Mouse (Mus musculus): ENCODE data around the gene Srpr.

Srpr gene

DNA sequence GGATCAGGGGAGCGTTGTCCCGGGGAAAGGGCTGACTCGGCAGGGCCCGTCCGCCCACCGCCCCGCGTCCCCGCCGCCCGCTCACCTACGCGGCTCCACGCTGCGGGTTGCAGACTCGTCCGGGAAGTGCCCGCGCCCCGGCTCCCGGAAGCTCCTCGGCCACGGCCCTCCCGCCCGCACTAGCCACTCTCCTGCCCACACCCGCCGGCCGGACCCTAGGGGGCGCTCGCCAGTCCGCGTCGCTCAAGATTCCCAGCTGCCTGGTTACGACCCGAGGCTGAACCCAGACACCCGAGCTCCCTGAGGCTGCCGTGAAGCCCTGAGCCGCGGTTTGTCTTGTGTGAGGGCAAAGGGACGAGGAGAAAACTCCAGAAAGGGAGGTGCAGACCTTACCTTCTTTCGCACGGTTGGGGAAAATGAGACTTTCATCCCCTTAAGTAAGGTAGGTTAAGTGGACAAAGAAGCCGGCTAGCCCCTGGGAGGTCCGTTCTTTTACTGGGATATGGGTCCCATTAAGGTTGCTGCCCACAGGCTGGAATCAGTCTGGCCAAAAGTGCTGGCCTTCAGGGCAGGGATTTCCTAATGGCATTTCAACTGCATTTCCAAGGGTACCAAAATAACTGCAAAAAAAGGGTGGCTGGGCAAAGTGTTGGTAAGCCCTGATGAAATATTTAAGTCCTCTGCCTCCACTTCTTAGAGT, at the start of gene Srpr, which contains the start of gene Tirap:
Gene Srpr (plus strand): TSS at position 404 of the 700 bp plus-strand sequence.
Gene Tirap (minus strand): TSS at position 520 of the 700 bp plus-strand sequence.
- peak; percentile 59 for DNase-seq (ENCODE audit: low spot score)

DNA sequence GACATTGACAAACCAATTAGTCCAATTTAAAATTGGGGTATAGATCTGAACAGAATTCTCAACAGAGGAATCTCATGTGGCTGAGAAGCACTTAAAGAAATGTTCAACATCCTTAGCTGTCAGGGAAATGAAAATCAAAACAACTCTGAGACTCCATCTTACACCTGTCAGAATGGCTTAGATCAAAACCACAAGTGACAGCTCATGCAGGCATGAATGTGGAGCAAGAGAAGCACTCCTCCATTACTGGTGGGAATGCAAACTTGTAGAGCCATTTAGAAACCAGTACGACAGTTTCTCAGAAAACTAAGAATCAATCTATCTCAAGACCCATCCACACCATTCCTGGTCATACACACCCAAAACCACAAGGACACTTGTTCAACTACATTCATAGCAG, 47.1 kb upstream of the Srpr start:
- no peak for DNase-seq (ENCODE audit: low spot score)

DNA sequence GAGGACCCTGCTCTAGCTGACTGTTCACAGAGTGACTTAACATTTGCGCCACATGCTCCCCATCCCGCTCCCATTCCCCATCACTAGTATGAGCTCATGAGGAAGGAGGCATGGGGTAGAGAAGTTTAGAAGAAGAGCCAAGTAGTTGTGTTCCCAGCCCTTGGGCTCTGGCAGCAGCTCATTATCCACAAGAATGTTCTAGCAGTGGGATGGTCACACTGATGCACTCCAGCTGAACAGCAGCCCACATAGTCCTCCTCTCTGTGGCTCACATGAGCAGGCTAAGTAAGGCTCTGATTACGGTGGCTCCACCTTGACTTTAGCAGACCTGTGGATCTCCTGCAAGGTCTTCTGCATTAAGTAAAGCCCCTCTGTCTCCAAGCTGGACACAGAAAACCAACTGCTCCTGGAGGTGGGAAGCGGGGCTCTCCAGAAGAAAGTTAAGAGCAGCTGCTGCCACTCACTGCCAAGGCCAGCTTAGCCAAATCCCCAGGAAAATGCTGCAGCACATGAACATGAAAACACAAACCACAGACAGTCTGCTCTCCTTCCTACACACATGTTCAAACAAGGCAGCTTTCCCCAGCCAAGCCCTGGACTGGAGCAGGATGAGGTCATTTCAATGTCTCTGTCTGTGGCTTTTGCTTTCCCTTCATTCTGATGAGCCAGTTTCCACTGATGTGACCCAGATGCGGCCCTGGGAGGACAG, 43.8 kb upstream of the Srpr start:
- DNase-seq (ENCODE audit: low spot score): no peak

DNA sequence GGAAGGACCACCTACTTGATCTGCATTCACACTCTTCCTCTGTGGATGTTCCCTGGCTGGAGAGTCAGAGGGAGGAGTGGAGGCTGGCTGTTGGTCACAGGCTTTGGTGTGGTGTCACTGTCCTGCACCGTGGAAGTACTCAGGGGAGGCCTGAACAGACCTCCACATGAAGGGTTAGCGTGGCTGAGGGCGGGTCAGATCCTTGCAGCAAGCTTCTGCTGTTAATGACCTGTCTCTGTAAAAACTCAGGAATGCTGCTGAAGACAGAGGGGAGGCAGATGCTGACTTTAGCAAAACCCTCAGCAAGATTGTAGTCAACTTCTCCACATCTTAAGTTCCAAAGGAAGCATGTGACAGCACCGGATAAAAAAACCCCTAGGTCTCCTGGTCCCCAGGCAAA, 43.1 kb upstream of the Srpr start:
- DNase-seq (ENCODE audit: low spot score): no peak

DNA sequence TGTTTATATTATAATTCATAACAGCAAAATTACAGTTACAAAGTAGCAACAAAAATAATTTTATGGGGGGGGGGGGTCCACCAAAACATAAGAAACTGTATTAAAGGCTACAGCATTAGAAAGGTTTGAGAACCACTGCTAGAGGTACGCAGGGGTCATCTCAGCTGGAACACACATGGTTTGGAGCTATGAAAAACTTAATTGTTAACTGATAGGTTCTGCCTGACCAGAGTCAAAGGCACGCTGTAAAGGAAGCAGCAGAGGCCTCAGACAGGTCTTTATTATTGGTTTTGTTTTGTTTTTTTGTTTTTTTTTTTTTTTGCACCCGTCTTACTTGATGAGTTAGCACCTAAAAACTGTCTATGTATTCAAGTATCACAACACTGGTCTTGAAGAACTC, 41.5 kb upstream of the Srpr start:
- DNase-seq (ENCODE audit: low spot score): no peak

DNA sequence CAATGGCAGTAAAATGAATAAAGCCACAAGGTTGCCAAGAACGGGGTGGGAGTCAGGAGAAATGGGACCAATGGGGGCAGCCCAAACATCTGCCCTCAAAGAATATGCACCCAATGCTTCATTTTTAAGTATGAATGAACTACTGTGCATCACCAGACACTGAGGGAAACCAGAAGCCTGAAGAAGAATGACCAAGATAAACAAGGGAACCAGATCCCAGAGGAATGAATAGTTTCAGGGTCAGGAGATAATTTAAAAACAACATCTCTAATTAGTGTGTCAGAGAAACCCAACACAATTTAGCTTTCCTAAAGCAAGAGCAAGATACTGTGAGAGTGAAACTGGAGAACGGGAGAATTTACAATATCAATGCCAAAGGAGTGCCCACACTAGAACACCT, 39.3 kb upstream of the Srpr start:
- no peak for DNase-seq (ENCODE audit: low spot score)

DNA sequence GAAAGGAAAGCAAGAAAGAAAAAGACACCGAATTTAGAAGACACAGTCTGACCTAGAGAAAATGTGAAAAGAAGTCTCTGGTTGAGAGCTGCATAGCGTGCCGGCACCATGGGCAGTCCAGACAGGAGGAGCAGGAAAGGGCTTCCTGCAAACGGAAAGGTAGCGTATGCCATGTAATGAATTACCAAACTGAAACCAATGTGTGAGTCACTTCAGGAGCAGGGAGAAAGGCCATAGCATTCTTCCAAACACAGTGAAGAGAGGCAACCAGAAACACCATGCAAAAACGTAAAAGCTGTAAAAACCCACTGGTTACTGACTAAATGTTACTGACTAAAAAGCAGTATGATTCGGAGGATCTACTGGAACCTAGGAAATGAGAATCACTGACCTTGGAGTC, 38.3 kb upstream of the Srpr start:
- no peak for DNase-seq (ENCODE audit: low spot score)

DNA sequence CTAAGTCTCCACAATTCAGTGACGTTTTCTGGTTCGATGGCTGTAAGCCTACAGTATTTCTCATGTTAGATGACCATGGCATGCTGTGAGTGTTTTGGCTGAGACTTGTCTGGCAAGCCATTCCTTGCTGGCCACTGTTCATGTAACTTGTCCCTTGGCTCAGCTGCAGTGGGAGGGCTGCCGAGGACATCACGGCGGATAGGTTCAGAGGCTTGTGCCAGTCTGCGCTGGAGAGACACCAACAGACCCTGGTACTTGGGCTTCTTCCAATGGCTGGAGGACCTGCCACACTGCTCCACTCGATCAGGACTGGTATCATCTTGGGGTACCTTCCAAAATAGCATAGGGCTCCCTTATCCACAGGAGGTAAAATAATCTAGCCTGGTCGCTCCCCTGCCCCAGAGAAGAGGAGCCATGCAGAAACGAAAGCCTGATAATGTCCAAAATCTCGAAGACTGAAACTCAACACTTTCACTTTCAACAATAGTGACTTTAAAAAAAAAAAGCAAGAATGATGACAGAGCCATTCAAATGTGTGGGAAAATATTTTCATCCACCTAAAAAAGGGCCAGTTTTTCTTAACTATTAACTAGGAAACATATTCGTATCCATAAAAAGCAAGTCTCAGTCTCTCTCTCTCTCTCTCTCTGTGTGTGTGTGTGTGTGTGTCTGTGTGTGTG, 36.8 kb upstream of the Srpr start:
- no peak for DNase-seq (ENCODE audit: low spot score)

DNA sequence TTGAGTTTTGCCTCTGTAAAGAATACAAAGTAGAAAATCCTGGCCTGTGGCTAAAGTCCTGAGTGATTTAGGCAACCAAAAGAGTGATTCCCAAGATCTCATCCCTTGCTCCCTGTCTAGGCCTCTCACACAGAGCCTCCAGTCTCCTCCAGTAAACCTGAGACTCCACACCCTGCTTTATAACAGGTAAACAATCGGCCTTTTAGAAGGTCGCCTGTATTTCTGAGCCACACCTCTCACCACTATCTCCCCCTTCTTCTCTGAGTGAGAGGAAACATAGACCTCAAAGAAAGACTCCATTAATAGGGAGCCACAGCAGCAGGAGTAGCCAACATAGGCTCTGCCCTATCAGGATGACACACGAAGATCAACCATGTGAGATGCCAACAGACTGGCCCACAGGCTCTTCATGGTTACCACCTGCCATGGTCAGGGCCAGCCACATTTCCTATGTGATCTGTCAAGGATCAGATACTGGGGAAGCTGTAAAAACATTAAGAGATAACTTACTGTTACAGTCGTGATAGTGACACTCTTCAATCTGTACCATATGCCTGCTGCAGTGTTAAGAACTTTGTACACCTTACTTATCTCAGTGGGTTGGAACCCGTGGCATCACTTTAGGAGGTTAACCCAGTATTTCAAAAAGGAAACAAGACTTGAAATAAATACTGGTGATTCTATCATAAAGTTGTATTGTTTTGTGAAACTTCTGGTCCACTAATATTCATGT, 35.7 kb upstream of the Srpr start:
- DNase-seq (ENCODE audit: low spot score): no peak

DNA sequence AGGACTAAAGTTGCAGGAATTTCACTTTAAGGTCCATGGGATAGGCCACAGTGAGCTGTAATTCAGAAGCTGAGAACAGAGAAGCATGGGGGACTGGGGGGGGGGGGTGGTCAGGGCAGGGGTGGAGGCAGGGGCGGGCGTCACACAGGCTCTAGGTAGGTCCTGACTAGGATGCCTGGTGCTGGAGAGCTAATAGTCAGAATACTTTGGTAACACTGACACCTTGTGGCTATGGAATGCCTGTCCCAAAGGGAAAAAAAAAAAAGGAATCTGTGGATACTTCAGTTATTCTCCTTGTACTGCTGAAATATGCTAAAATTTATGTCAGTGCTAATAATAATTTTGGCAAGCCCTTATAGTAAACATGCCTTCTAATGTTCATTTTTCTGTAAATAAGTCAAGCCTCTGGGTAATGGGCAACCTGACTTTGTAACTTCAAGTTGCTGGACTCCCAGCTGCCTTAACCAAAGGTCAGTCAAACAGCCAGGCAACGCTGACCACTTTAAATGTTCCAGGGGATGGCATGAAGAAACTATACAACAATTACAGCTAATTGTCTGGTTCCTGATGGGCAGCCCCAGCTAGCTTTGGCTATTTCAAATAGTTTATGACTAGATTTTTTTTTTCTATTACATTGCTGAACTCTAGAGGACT, 33.7 kb upstream of the Srpr start:
- no peak for DNase-seq (ENCODE audit: low spot score)

DNA sequence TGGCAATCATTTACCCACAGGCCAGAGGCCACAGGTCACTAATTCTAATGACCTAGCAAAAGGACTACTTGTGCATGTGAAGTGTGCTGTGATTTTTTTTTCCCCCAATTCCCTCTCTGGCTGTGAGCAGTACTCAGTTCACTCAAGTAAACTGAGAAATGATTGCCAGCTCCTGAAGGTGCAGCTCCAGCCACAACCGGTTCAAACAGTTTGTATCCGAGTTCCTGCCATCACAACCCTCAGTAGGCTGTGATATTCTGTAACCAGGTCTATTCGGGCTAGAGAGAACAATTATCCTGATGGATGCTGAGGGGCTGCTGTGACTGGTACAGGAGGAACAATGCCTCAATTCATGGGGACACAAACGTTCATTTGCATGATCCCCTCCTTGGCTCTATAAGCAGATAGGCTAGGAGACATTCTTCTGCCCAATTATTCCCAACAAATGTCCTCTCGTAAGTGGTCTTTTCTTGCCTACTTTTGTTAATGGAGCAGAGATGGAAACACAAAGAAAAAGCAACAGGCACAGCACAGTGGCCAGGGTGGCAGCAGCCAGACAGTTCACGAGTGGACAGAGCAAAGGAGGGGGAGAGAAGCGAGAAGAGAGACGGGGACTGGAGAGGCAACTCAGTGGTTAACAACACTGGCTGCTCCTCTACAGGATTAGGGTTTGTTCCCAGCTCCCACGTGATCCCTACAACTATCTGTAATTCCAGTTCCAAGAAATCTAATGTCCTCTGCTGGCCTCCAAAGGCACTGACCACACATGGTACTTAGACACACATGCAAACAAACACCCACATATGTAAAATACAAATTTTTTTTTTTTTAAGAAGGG, 33.0 kb upstream of the Srpr start:
- no peak for DNase-seq (ENCODE audit: low spot score)

DNA sequence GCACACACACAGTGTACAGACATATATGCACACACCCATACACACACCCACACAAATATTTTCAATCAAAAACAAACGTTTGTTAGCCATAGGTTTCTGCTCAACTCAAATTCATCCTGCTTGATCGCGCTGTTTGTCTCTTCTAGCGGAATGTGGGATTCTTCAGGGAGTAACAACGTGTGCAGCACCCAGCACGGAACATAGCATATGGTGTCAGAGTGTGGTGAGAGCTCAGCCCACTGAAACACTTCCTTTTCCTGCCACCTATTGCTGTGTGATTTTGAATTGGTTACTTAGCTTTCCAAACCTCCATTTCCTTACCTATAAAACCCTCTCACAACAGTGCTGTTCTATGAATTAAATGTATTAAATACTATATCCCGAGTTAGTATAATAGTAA, 29.9 kb upstream of the Srpr start:
- DNase-seq (ENCODE audit: low spot score): no peak

DNA sequence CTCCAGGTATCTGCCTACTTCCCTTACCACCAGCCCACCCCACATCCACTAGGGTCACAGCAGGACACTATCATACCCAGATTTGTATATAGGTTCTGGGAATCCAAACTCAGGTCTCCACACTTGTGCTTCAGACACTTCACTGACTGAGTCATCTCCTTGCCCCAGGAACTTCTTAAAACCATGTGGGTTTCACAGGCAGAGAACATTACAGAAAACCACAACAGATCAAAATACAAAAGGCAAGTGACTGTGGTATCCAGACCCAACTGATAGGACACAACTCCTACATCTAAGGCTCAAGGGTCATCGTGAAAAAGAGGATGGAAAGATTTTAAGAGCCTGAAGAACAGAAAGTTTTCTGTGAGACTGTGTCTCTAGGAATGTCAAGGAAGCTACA, 26.6 kb upstream of the Srpr start:
- no peak for DNase-seq (ENCODE audit: low spot score)

DNA sequence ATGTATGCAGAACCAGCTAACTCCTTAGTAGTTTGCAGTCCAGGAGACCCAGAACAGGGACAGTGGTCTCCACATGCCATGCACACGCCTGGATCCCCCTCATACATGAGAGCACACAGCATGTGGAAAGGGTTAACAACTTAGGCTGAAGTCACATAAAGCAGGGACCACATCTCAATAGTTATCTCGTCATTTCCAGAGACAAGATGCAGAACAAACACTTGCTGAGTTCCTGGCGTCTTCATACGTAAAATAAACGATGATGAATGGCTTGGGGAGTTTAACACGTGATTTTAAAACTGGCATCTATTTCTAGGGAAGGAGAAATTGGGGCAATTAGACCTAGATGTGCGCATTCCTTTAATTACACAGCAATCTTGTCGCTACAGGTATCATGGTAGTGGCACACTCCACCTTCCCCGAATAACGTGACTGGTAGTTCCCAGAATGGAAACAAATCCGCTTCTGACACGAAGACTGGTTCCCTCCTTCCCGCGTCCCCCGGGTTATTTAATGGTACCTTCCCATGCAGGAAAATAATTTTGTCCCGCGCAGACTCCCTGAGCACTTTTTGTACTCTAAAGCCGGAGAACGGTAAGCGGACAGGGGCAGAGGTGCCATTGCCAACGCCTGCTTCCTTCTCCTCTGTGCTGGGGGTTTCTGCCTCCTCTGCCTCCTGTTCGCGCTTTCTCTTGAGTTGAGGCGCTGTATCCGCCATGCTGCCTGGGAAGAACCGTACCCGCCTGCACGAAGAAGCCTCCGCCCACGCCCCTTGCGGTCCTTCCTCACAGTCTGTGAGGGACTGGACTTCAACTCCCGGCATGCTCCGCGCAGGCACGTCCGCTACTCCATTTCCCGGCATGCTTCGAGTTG, 24.5 kb upstream of the Srpr start, which contains the start of gene Dcps:
Gene Dcps (minus strand): TSS at position 811 of the 873 bp plus-strand sequence.
- peak; percentile 94 for DNase-seq (ENCODE audit: low spot score)

DNA sequence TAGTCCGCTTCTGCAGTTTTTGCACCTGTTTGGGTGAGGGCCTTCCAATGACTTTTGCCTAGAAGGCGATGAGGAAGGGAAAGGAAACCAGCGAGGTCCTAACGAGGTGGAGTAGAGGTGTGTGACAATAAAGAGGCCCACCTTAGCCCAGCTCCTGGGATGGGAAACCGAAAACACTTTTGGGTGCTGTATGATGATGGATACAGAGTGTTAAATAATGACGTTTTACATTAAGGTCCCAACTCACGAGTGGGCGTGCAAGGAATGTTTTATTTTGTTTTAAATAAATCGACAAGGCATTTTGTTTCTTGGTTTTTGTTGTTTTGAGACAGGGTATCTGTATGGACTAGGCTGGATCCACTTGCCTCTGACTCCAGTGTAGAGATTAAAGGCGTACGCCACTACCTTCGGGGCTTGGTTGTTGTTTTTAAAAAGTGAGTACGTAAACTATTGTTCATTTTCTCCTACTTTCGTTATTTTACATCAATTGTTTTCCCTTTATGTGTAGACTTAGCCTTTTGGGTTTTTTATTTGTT, 23.8 kb upstream of the Srpr start:
- DNase-seq (ENCODE audit: low spot score): no peak

DNA sequence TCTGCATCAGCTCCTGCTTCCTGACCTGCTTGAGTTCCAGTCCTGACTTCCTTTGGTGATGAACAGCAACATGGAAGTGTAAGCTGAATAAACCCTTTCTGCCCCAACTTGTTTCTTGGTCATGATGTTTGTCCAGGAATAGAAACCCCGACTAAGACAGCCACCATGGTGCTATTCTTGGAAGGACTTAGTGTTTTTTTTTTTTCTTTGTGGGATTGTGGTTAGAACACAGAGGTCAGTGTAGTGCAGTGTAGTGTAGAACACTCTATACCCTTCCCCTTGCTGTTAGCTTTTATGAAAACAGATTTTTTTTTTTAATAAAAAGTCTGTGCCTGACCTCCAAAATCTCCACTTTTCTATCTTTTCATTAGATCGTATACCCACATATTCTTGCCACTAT, 17.1 kb upstream of the Srpr start:
- no peak for DNase-seq (ENCODE audit: low spot score)

DNA sequence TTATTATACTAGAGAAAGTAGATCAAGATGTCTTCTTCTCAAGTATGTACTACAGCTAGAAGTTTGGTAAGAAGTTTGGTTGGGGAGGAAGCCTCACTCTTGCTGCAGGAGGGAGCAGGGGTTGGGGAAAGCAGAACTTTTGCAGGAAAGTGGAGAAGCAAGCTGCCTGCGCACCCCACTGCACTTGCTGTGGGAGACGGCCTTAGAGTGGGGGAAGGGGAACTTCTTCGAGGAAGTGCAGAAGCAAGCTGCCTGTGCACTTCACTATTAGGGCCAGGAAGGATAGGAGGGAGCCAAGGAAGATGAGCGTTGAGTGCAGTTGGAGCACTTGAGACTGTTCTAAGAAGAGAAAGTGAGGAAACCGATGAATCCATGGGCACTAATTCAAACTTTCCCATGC, 16.6 kb upstream of the Srpr start:
- no peak for DNase-seq (ENCODE audit: low spot score)

DNA sequence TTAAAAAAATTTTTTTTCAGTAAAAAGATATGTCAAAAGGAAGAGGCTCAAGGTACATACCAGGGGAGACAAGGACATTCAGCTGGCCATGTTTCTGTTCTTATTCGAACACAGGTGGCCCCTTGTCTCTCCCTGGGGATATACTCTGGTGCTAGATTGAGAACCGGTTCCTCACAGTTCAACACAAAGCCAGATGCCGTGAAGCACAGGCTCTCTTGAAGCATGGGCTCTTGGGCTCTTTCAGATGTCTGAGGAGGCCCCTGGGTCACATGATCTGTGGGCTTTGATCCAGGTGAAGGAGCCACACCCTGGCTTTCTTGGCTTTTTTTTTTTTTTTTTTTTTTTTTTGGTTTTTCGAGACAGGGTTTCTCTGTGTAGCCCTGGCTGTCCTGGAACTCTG, 13.5 kb upstream of the Srpr start:
- no peak for DNase-seq (ENCODE audit: low spot score)

DNA sequence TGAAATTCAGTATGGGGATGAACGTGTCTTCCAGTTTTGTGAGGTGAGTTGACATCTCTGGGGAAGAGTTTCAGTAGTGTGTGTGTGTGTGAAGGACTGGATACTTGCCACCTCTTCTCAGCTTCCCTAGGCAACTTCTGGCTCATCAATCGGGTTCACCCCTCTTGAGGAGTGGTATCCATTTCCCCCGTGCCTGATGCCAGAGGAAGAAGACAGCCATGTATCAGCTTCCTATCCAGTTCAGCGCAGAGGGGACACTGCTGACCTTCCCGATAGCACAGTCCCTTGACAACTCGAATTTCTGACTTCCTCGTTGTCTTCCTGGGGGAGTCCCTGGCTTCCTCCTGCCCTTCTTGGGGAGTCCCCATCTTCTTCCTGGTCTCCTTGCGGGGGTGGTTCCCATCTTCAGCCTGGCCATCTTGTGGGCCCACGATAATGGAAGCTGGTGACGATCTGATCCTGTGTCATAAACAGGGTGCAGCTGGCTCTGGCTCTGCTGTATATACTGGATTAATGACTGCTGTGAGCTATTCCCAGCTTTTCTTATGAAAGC, 12.5 kb upstream of the Srpr start:
- DNase-seq (ENCODE audit: low spot score): no peak

Measured in left cerebral cortex, adult 11 months (tissue).